13 mouse cellular contexts compared by ENCODE assay signal in the genomic region with DNA sequence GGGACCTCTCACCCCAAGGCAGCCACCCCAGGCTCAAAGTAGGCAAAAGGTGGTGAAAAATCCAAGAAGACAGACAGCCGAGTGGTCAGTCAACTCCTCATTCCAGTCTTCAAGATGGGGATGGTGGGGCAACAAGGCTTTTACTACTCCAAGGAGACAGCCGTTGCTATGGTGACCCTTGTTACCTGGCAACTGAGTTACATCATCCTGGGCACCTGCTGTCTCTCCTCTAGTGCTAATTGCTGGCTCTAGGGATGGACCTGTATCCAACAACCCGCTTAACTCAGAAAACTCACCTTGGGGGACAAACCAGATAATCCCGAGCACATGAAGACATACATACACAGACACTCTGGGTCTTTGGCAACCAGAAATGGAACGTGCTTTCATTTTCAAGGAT. TPM values are rescaled to one million over a fixed set of nuclear protein-coding genes. Genes with fewer than 3 reads are reported as not detected.
DNase-seq lines count a peak whose midpoint lies in the region; ATAC-seq lines count a peak whose summit lies in the region.
"Had no signal": no experiment of that assay in that cellular context is flagged by ENCODE, and none has a peak within 500 bp of the region (broad histone marks: within the 10 kb centered on the region; RNA-seq: fewer than 3 reads in every experiment).

No protein-coding gene starts in this region.

- no peak overlapping the region for H3K4me2 ChIP-seq in midbrain, embryonic 11.5 days
- no peak overlapping the region for H3K4me2 ChIP-seq in intestine, embryonic 16.5 days (ENCODE audit: low read depth, low read length)
- H3K4me2 ChIP-seq: heart, embryonic 13.5 days; limb, embryonic 12.5 days; lung, embryonic 14.5 days; neural tube, embryonic 15.5 days had no signal

- H3K9ac ChIP-seq in midbrain, embryonic 11.5 days (ENCODE audit: low read length) = no peak overlapping the region
- H3K9ac ChIP-seq in intestine, embryonic 16.5 days (ENCODE audit: low read depth, low read length) = no peak overlapping the region
- H3K9ac ChIP-seq: heart, embryonic 13.5 days; limb, embryonic 12.5 days; lung, embryonic 14.5 days; neural tube, embryonic 15.5 days had no signal

- no peaks in the 10 kb centered on the region for H3K9me3 ChIP-seq in midbrain, embryonic 11.5 days (ENCODE audit: control insufficient read depth, low read length)
- no peaks in the 10 kb centered on the region for H3K9me3 ChIP-seq in midbrain, embryonic 10.5 days (replicated peaks)
- no peaks in the 10 kb centered on the region for H3K9me3 ChIP-seq in intestine, embryonic 16.5 days (ENCODE audit: control insufficient read depth, low read length)
- H3K9me3 ChIP-seq: heart, embryonic 13.5 days; limb, embryonic 12.5 days; neural tube, embryonic 15.5 days had no signal

- ATAC-seq in midbrain, embryonic 11.5 days (ENCODE audit: low FRiP score) = no peak
- no peak for ATAC-seq in intestine, embryonic 16.5 days

- intact Hi-C loops in left cerebral cortex, postnatal 10 days (cut with DNase I) = loop anchor here (5.0 kb wide), 1 partner anchor 505 kb away; the partner anchor contains the start of gene Pnpla5

- no peak overlapping the region for H3K4me3 ChIP-seq in midbrain, embryonic 11.5 days (ENCODE audit: low read depth, low read length)
- no peak overlapping the region for H3K4me3 ChIP-seq in midbrain, embryonic 10.5 days
- H3K4me3 ChIP-seq in intestine, embryonic 16.5 days (ENCODE audit: low read length) = no peak overlapping the region
- H3K4me3 ChIP-seq: heart, embryonic 13.5 days; limb, embryonic 12.5 days; neural tube, embryonic 15.5 days had no signal

- no peaks in the 10 kb centered on the region for H3K36me3 ChIP-seq in midbrain, embryonic 11.5 days (ENCODE audit: control insufficient read depth, insufficient read depth, low read length)
- H3K36me3 ChIP-seq in midbrain, embryonic 10.5 days = no peaks in the 10 kb centered on the region
- H3K36me3 ChIP-seq in intestine, embryonic 16.5 days (ENCODE audit: control insufficient read depth, insufficient read depth, low read length) = no peaks in the 10 kb centered on the region
- H3K36me3 ChIP-seq: heart, embryonic 13.5 days; limb, embryonic 12.5 days; neural tube, embryonic 15.5 days had no signal

- no peak overlapping the region for H3K27ac ChIP-seq in midbrain, embryonic 11.5 days (ENCODE audit: low read depth, low read length)
- no peak overlapping the region for H3K27ac ChIP-seq in midbrain, embryonic 10.5 days (replicated peaks)
- no peak overlapping the region for H3K27ac ChIP-seq in intestine, embryonic 16.5 days (ENCODE audit: low read length)
- H3K27ac ChIP-seq: heart, embryonic 13.5 days; limb, embryonic 12.5 days; neural tube, embryonic 15.5 days had no signal

- peaks cover 11% of the 10 kb centered on the region for H3K4me1 ChIP-seq in midbrain, embryonic 11.5 days (ENCODE audit: control insufficient read depth, insufficient read depth, low read length)
- H3K4me1 ChIP-seq in midbrain, embryonic 10.5 days = peaks cover 29% of the 10 kb centered on the region
- peaks cover 17% of the 10 kb centered on the region for H3K4me1 ChIP-seq in intestine, embryonic 16.5 days (ENCODE audit: control insufficient read depth, insufficient read depth, low read length)

- 70% methylated on average over 5 of the region's 5 CpGs for WGBS in midbrain, embryonic 11.5 days
- 74% methylated on average over 5 of the region's 5 CpGs for WGBS in midbrain, embryonic 10.5 days
- WGBS in intestine, embryonic 16.5 days = 78% methylated on average over 5 of the region's 5 CpGs

- no peaks in the 10 kb centered on the region for H3K27me3 ChIP-seq in midbrain, embryonic 11.5 days (ENCODE audit: control insufficient read depth, insufficient read depth, low read length)
- H3K27me3 ChIP-seq in midbrain, embryonic 10.5 days (ENCODE audit: low read depth, poor library complexity, severe bottlenecking) = peaks cover 20% of the 10 kb centered on the region
- H3K27me3 ChIP-seq in intestine, embryonic 16.5 days (replicated peaks; ENCODE audit: control insufficient read depth, insufficient read depth, low read length) = no peaks in the 10 kb centered on the region

- DNase-seq in cerebellum, postnatal 10 days = peak; percentile 75 to 76
- DNase-seq in cerebellum, postnatal 4 days (ENCODE audit: low spot score in 2 of 2) = no peak
- DNase-seq in midbrain, embryonic 11.5 days (ENCODE audit: low spot score, missing footprints) = peak; percentile 88
- no peak for DNase-seq in midbrain, embryonic 10.5 days (ENCODE audit: low spot score)
- peak; percentile 57 to 63 for DNase-seq in left cerebral cortex, postnatal 10 days (ENCODE audit: extremely low spot score in 1 of 2, low spot score in 2 of 2)
- DNase-seq in right cerebral cortex, postnatal 25 days = peak; percentile 59
- DNase-seq in heart, postnatal 4 days = no peak
- DNase-seq: kidney, postnatal 10 days; lung, embryonic 14.5 days had no signal

RNA-seq across cellular contexts. Expression of gene Prr5, which starts 42.1 kb away (rescaled TPM):
- polyA plus RNA-seq in midbrain, embryonic 11.5 days (2014; fragmentation: Nextera tagmentation; extraction: Ambion mirVana) = 7.3 and 10.9 TPM in 2 replicates
- polyA plus RNA-seq in midbrain, embryonic 10.5 days (2016; fragmentation: Nextera tagmentation; extraction: Ambion mirVana) = 14.7 and 17.1 TPM in 2 replicates
- total RNA-seq in left cerebral cortex, postnatal 10 days (2021) = 10 to 100 TPM; 11.4 to 16.3 TPM
- polyA plus RNA-seq in intestine, embryonic 16.5 days (2015; fragmentation: Nextera tagmentation; extraction: Ambion mirVana) = 69.1 and 81.3 TPM in 2 replicates
- 10 to 100 TPM; 11.6 to 12.3 TPM for total RNA-seq in heart, postnatal 4 days (2021)

Comparison
In these comparisons a context has a peak if more than half of its experiments do, and no peak if none do; other contexts are left out.
1. DNase-seq: peak in cerebellum, postnatal 10 days (2 of 2), midbrain, embryonic 11.5 days (single experiment), left cerebral cortex, postnatal 10 days (2 of 2) and right cerebral cortex, postnatal 25 days (single experiment); none in cerebellum, postnatal 4 days (0 of 2), midbrain, embryonic 10.5 days (single experiment) and heart, postnatal 4 days (single experiment).